Mouse (Mus musculus) heart, embryonic 15.5 days (tissue): ENCODE data around the gene Gas2. TPM values are rescaled to one million over a fixed set of nuclear protein-coding genes. Genes with fewer than 3 reads are reported as not detected.

Source experiments
- ATAC-seq: fragments of 200-750 bp; cut with Nextera tagmentation; replicated peaks from 2 replicates; pipeline ENCODE4 v1.8.0; 2017; ENCODE audit warnings: low read depth, moderate TSS enrichment; ENCODE audit not compliant: insufficient number of reproducible peaks, insufficient read depth, low FRiP score
- H3K27ac ChIP-seq: fragments of 300-500 bp; sonication (generic); 2 replicates; pipeline ENCODE4 v1.5.1; 2015; ENCODE audit warnings: mild to moderate bottlenecking, inconsistent platforms
- H3K27me3 ChIP-seq: fragments of 300-500 bp; sonication (generic); 2 replicates; pipeline ENCODE4 v1.6.1; 2015; ENCODE audit warnings: inconsistent platforms
- H3K36me3 ChIP-seq: fragments of 300-500 bp; sonication (generic); 2 replicates; pipeline ENCODE4 v1.6.1; 2015; ENCODE audit warnings: mild to moderate bottlenecking, inconsistent platforms
- H3K4me1 ChIP-seq: fragments of 300-500 bp; sonication (generic); replicated peaks from 2 replicates; pipeline ENCODE4 v1.6.1; 2015; ENCODE audit warnings: inconsistent platforms
- H3K4me2 ChIP-seq: fragments of 300-500 bp; sonication (generic); 2 replicates; pipeline ENCODE4 v1.6.1; 2015; ENCODE audit warnings: inconsistent platforms, mild to moderate bottlenecking, moderate library complexity
- H3K4me3 ChIP-seq: fragments of 300-500 bp; sonication (generic); 2 replicates; pipeline ENCODE4 v1.5.1; 2015; ENCODE audit warnings: mild to moderate bottlenecking, inconsistent platforms
- H3K9ac ChIP-seq: fragments of 300-500 bp; sonication (generic); 2 replicates; pipeline ENCODE4 v1.6.1; 2015; ENCODE audit warnings: mild to moderate bottlenecking, inconsistent platforms
- H3K9me3 ChIP-seq: fragments of 300-500 bp; sonication (generic); replicated peaks from 2 replicates; pipeline ENCODE4 v1.6.1; 2016; ENCODE audit warnings: inconsistent platforms
- WGBS: fragments of 180-500 bp; shearing (Covaris S2); methylation state at CpG from one replicate; pipeline ENCODE4 v1.1.7; 2015; ENCODE audit warnings: mixed read lengths; 5-methylcytosine and 5-hydroxymethylcytosine counted together
- polyA plus RNA-seq: library from polyadenylated mRNA; unstranded; fragments of >200 nt; fragmentation: Nextera tagmentation; extraction: Ambion mirVana; gene quantifications from 2 replicates; pipeline ENCODE4 v1.2.1, GENCODE M21; 2015

The Gas2 gene
- polyA plus RNA-seq, 1 experiment from 2014 or later = 7.2 TPM

- Histone ChIP-seq H3K4me1 (no peaks in the 10 kb centered on the region), H3K27me3 (no peaks in the 10 kb centered on the region), H3K4me2 (no peak overlapping the region), H3K27ac (no peak overlapping the region), H3K9ac (no peak overlapping the region), H3K36me3 (no peaks in the 10 kb centered on the region), H3K9me3 (no peaks in the 10 kb centered on the region), H3K4me3 (no peak overlapping the region)
- ATAC-seq = no peak
- 66% methylated on average over 5 of the region's 5 CpGs for WGBS
These were observed 111.3 kb downstream of the Gas2 start for GRCm38 (mm10) chr7:51973091-51973490.

- ATAC-seq = no peak
These were observed 111.7 kb downstream of the Gas2 start for GRCm38 (mm10) chr7:51973526-51973925.

GRCm38 (mm10) chr7:51975181-51975580, 113.4 kb downstream of the Gas2 start:
- 70% methylated on average over 6 of the region's 6 CpGs for WGBS
- ATAC-seq = no peak
- no peaks in the 10 kb centered on the region for H3K9me3 ChIP-seq

More at GRCm38 (mm10) chr7:51973526-51973925, 111.7 kb downstream of the Gas2 start:
- no peaks in the 10 kb centered on the region for H3K36me3 ChIP-seq
- no peak overlapping the region for H3K4me2 ChIP-seq
- H3K9ac ChIP-seq = no peak overlapping the region
- H3K27ac ChIP-seq = no peak overlapping the region
- H3K9me3 ChIP-seq = no peaks in the 10 kb centered on the region
- no peaks in the 10 kb centered on the region for H3K27me3 ChIP-seq
- H3K4me1 ChIP-seq = no peaks in the 10 kb centered on the region
- WGBS = 75% methylated on average over 2 of the region's 2 CpGs
- no peak overlapping the region for H3K4me3 ChIP-seq

GRCm38 (mm10) chr7:51979271-51979670, 117.5 kb downstream of the Gas2 start:
- Histone ChIP-seq H3K27me3 (no peaks in the 10 kb centered on the region), H3K36me3 (no peaks in the 10 kb centered on the region), H3K27ac (no peak overlapping the region), H3K4me2 (no peak overlapping the region), H3K4me1 (peaks cover 14% of the 10 kb centered on the region), H3K9me3 (no peaks in the 10 kb centered on the region), H3K4me3 (no peak overlapping the region), H3K9ac (no peak overlapping the region)
- WGBS = 41% methylated on average over 5 of the region's 5 CpGs
- ATAC-seq = no peak

More at GRCm38 (mm10) chr7:51975181-51975580, 113.4 kb downstream of the Gas2 start:
- H3K4me3 ChIP-seq = no peak overlapping the region
- no peaks in the 10 kb centered on the region for H3K27me3 ChIP-seq
- no peak overlapping the region for H3K27ac ChIP-seq
- no peaks in the 10 kb centered on the region for H3K4me1 ChIP-seq
- H3K4me2 ChIP-seq = no peak overlapping the region
- no peaks in the 10 kb centered on the region for H3K36me3 ChIP-seq
- H3K9ac ChIP-seq = no peak overlapping the region

GRCm38 (mm10) chr7:51982303-51982702, 120.5 kb downstream of the Gas2 start:
- peaks cover 14% of the 10 kb centered on the region for H3K4me1 ChIP-seq
- H3K36me3 ChIP-seq = no peaks in the 10 kb centered on the region
- H3K27me3 ChIP-seq = no peaks in the 10 kb centered on the region
- H3K9me3 ChIP-seq = no peaks in the 10 kb centered on the region
- no peak overlapping the region for H3K27ac ChIP-seq
- ATAC-seq = peak; percentile 66; the same call in 1 of the 2 replicates
- 14% methylated on average over 1 of the region's 1 CpGs for WGBS
- no peak overlapping the region for H3K4me3 ChIP-seq
- H3K4me2 ChIP-seq = no peak overlapping the region
- H3K9ac ChIP-seq = no peak overlapping the region

- no peaks in the 10 kb centered on the region for H3K9me3 ChIP-seq
- 67% methylated on average over 6 of the region's 6 CpGs for WGBS
- no peak overlapping the region for H3K4me2 ChIP-seq
- H3K36me3 ChIP-seq = no peaks in the 10 kb centered on the region
- no peak for ATAC-seq
- H3K9ac ChIP-seq = no peak overlapping the region
- H3K27me3 ChIP-seq = no peaks in the 10 kb centered on the region
- H3K4me1 ChIP-seq = peaks cover 14% of the 10 kb centered on the region
- H3K27ac ChIP-seq = no peak overlapping the region
- H3K4me3 ChIP-seq = no peak overlapping the region
These were observed 123.9 kb downstream of the Gas2 start for GRCm38 (mm10) chr7:51985763-51986162.

GRCm38 (mm10) chr7:51986909-51987308, 125.1 kb downstream of the Gas2 start:
- no peak for ATAC-seq
- Histone ChIP-seq H3K4me1 (peaks cover 12% of the 10 kb centered on the region), H3K27ac (no peak overlapping the region), H3K4me2 (no peak overlapping the region), H3K4me3 (no peak overlapping the region), H3K9me3 (no peaks in the 10 kb centered on the region), H3K36me3 (no peaks in the 10 kb centered on the region), H3K9ac (no peak overlapping the region), H3K27me3 (no peaks in the 10 kb centered on the region)
- 52% methylated on average over 6 of the region's 6 CpGs for WGBS

- no peak for ATAC-seq
- H3K27ac ChIP-seq = no peak overlapping the region
These were observed 129.2 kb downstream of the Gas2 start for GRCm38 (mm10) chr7:51991020-51991419.

GRCm38 (mm10) chr7:52005511-52006295, 143.9 kb downstream of the Gas2 start, which contains the start of gene Svip:
Gene Svip, minus strand, starts transcription at chr7:52006018.
- Histone ChIP-seq H3K27ac (peak within 1 kb of the TSS; percentile 73), H3K4me3 (peak within 1 kb of the TSS; percentile 79), H3K4me2 (peak within 1 kb of the TSS; percentile 89), H3K27me3 (no peaks in the 10 kb centered on the region), H3K36me3 (no peaks in the 10 kb centered on the region), H3K9ac (peak within 1 kb of the TSS; percentile 58), H3K4me1 (peaks cover 2% of the 10 kb centered on the region; the same call in 1 of the 2 replicates), H3K9me3 (no peaks in the 10 kb centered on the region)
- peak; percentile 94 for ATAC-seq
- WGBS = under 1% methylated on average over 37 of the region's 47 CpGs

More at GRCm38 (mm10) chr7:51991020-51991419, 129.2 kb downstream of the Gas2 start:
- WGBS = 48% methylated on average over 3 of the region's 3 CpGs
- no peak overlapping the region for H3K4me3 ChIP-seq
- H3K9me3 ChIP-seq = no peaks in the 10 kb centered on the region
- no peak overlapping the region for H3K9ac ChIP-seq
- H3K36me3 ChIP-seq = no peaks in the 10 kb centered on the region
- H3K27me3 ChIP-seq = no peaks in the 10 kb centered on the region
- no peak overlapping the region for H3K4me2 ChIP-seq
- no peaks in the 10 kb centered on the region for H3K4me1 ChIP-seq

GRCm38 (mm10) chr7:52006296-52006630, 144.4 kb downstream of the Gas2 start:
- Histone ChIP-seq H3K9ac (no peak overlapping the region), H3K4me3 (peak overlapping the region; percentile 79), H3K4me1 (peaks cover 2% of the 10 kb centered on the region; the same call in 1 of the 2 replicates), H3K9me3 (no peaks in the 10 kb centered on the region), H3K27ac (peak overlapping the region; percentile 45; the same call in 1 of the 2 replicates), H3K4me2 (peak overlapping the region; percentile 89), H3K27me3 (no peaks in the 10 kb centered on the region), H3K36me3 (no peaks in the 10 kb centered on the region)
- 1% methylated on average over 9 of the region's 9 CpGs for WGBS
- no peak for ATAC-seq

- Histone ChIP-seq H3K4me2 (no peak overlapping the region), H3K27me3 (no peaks in the 10 kb centered on the region), H3K9ac (no peak overlapping the region), H3K4me3 (no peak overlapping the region), H3K4me1 (peaks cover 2% of the 10 kb centered on the region; the same call in 1 of the 2 replicates), H3K36me3 (no peaks in the 10 kb centered on the region), H3K9me3 (no peaks in the 10 kb centered on the region), H3K27ac (no peak overlapping the region)
- 66% methylated on average over 2 of the region's 2 CpGs for WGBS
- no peak for ATAC-seq
These were observed 145.3 kb downstream of the Gas2 start for GRCm38 (mm10) chr7:52007138-52007537.

- no peak overlapping the region for H3K4me3 ChIP-seq
- H3K9me3 ChIP-seq = no peaks in the 10 kb centered on the region
- no peak for ATAC-seq
These were observed 151.6 kb downstream of the Gas2 start for GRCm38 (mm10) chr7:52013457-52013856.

More at GRCm38 (mm10) chr7:52013457-52013856, 151.6 kb downstream of the Gas2 start:
- no peak overlapping the region for H3K4me2 ChIP-seq
- no peak overlapping the region for H3K27ac ChIP-seq
- no peaks in the 10 kb centered on the region for H3K4me1 ChIP-seq
- no peaks in the 10 kb centered on the region for H3K27me3 ChIP-seq
- 71% methylated on average over 7 of the region's 7 CpGs for WGBS
- H3K36me3 ChIP-seq = no peaks in the 10 kb centered on the region
- H3K9ac ChIP-seq = no peak overlapping the region
